26 mouse cellular contexts compared by ENCODE assay signal in the genomic region with DNA sequence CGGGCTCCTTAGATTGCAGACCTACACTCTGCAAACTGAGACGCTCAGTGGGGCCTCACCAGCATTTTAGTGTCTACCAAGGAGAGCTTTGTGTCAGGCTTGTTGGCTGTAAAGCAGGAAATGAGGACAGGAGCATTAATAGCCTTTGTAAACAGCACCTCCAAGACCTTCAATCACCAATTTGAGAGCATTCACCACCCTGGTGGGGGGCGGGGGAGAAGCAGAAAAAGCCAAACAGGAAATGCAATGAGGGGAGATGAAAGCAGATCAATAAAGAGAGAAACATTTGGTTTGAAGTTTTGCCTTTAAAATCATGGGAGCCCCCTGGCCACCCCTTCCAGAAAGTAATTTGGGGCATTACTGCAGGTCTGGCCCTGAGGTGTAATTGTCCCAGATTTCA.
"Had no signal": no experiment of that assay in that cellular context is flagged by ENCODE, and none has a peak within 500 bp of the region (broad histone marks: within the 10 kb centered on the region; RNA-seq: fewer than 3 reads in every experiment).

No protein-coding gene starts in this region.

- H3K36me3 ChIP-seq: heart, embryonic 10.5 days; heart, embryonic 12.5 days; hindbrain, embryonic 10.5 days; hindbrain, embryonic 12.5 days; hindbrain, embryonic 15.5 days; kidney, embryonic 15.5 days; limb, embryonic 13.5 days; limb, embryonic 15.5 days; liver, embryonic 12.5 days had no signal

- ATAC-seq: hindbrain, postnatal 0 days; intestine, embryonic 16.5 days; liver, embryonic 12.5 days had no signal

- H3K27ac ChIP-seq: gastrocnemius, adult 2 months; heart, embryonic 10.5 days; hindbrain, embryonic 10.5 days; hindbrain, embryonic 12.5 days; hindbrain, embryonic 15.5 days; hindbrain, postnatal 0 days; kidney, embryonic 15.5 days; kidney, postnatal 0 days; limb, embryonic 13.5 days; limb, embryonic 15.5 days; liver, embryonic 12.5 days; liver, embryonic 14.5 days had no signal

- H3K4me1 ChIP-seq: heart, embryonic 10.5 days; hindbrain, embryonic 12.5 days; hindbrain, embryonic 15.5 days; limb, embryonic 15.5 days; liver, embryonic 12.5 days had no signal

- H3K9ac ChIP-seq: heart, embryonic 12.5 days; hindbrain, embryonic 12.5 days; hindbrain, embryonic 15.5 days; kidney, embryonic 15.5 days; limb, embryonic 13.5 days; limb, embryonic 15.5 days; liver, embryonic 12.5 days; liver, embryonic 14.5 days had no signal

- H3K4me2 ChIP-seq: heart, embryonic 12.5 days; hindbrain, embryonic 12.5 days; hindbrain, embryonic 15.5 days; kidney, embryonic 15.5 days; limb, embryonic 13.5 days; limb, embryonic 15.5 days; liver, embryonic 12.5 days had no signal

- H3K4me3 ChIP-seq: gastrocnemius, adult 2 months; heart, embryonic 10.5 days; heart, embryonic 12.5 days; hindbrain, embryonic 10.5 days; hindbrain, embryonic 12.5 days; hindbrain, embryonic 15.5 days; kidney, embryonic 15.5 days; limb, embryonic 13.5 days; limb, embryonic 15.5 days; liver, embryonic 12.5 days had no signal

- H3K27me3 ChIP-seq: hindbrain, embryonic 12.5 days; hindbrain, embryonic 15.5 days; limb, embryonic 15.5 days; liver, embryonic 12.5 days had no signal

- DNase-seq: gastrocnemius, adult 2 months; gastrocnemius, postnatal 10 days; gastrocnemius, postnatal 25 days; heart, postnatal 10 days; heart, postnatal 4 days; kidney, adult 11 months; kidney, adult 2 months; kidney, adult 9 months; kidney, postnatal 14 days; kidney, postnatal 36 days; layer of hippocampus, adult 9-11 months; layer of hippocampus, postnatal 36 days; left cerebral cortex, postnatal 4 days had no signal

- H3K9me3 ChIP-seq: heart, embryonic 10.5 days; heart, embryonic 12.5 days; hindbrain, embryonic 10.5 days; hindbrain, embryonic 12.5 days; hindbrain, embryonic 15.5 days; kidney, embryonic 15.5 days; limb, embryonic 13.5 days; limb, embryonic 15.5 days; liver, embryonic 12.5 days had no signal
